Mouse (Mus musculus) hindbrain, embryonic 10.5 days (tissue): ENCODE data around the gene Synrg. TPM values are rescaled to one million over a fixed set of nuclear protein-coding genes. Genes with fewer than 3 reads are reported as not detected.

Experiments used
- DNase-seq: peaks from one replicate; pipeline ENCODE4 v3.0.0-alpha.2; 2017; ENCODE audit warnings: low spot score
- H3K27ac ChIP-seq: fragments of 300-500 bp; sonication (generic); 2 replicates; pipeline ENCODE4 v1.5.1; 2016; ENCODE audit warnings: mild to moderate bottlenecking, moderate library complexity
- H3K27me3 ChIP-seq: fragments of 300-500 bp; sonication (generic); 2 replicates; pipeline ENCODE4 v1.6.1; 2016; ENCODE audit warnings: mild to moderate bottlenecking; ENCODE audit not compliant: poor library complexity, insufficient read depth, severe bottlenecking
- H3K36me3 ChIP-seq: fragments of 300-500 bp; sonication (generic); 2 replicates; pipeline ENCODE4 v1.6.1; 2016; ENCODE audit warnings: mild to moderate bottlenecking, moderate library complexity
- H3K4me1 ChIP-seq: fragments of 300-500 bp; sonication (generic); replicated peaks from 2 replicates; pipeline ENCODE4 v1.6.1; 2016; ENCODE audit warnings: mild to moderate bottlenecking
- H3K4me3 ChIP-seq: fragments of 300-500 bp; sonication (generic); 2 replicates; pipeline ENCODE4 v1.5.1; 2016; ENCODE audit warnings: mild to moderate bottlenecking, moderate library complexity
- H3K9me3 ChIP-seq: fragments of 300-500 bp; sonication (generic); 2 replicates; pipeline ENCODE4 v1.6.1; 2016; ENCODE audit warnings: mild to moderate bottlenecking, moderate library complexity
- WGBS: fragments of 180-500 bp; shearing (Covaris S2); methylation state at CpG from one replicate; pipeline ENCODE4 v1.1.7; 2016; 5-methylcytosine and 5-hydroxymethylcytosine counted together
- polyA plus RNA-seq: library from polyadenylated mRNA; unstranded; fragments of >200 nt; fragmentation: Nextera tagmentation; extraction: Ambion mirVana; gene quantifications from 2 replicates; pipeline ENCODE4 v1.2.1, GENCODE M21; 2016

Gene Synrg
- polyA plus RNA-seq, 1 experiment from 2014 or later, result 15.9 TPM

DNA sequence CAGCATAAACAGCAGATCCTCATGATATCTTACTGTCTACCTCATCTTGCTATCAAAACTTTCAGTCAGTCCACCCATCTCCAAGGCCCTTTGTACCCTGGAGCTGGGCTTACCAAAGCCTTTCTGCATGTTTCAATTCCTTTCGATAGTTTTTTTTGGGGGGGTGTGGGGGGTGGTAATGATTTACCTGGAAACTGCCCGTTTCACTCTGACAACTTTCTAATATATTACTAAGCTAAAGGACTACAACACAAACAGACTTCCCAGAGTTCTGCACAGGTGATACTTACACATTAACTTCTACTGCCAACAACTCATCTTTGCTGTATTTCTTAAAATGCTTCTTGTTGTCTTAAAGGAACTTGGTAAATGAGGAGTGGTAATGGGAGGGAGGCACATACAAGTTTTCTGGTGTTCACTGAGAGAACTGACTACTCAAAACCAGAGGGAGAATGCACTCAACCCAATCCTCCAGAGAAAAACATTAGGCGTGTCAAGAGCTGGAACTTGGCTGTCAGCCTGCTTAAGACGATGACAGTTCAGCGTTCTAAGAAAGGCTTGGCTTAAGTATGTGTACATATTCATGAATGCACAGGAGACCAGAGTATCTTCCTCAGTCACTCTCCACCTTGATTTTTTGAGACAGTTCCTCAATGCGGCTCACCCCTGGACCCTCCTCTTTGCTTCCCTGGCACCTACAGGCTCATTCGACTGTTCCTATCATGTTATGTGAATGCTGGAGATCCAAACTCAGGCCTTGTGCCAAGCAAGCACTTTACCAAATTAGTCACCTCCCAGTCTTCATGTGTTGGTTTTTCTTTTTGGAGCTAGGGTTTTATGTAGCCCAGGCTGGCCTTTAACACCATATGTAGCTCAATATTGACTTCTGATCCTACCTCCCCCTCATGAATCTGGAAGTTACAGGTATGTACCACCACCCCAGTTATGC is 109.9 kb downstream of the Synrg start:
- Histone ChIP-seq H3K9me3 (no peaks in the 10 kb centered on the region), H3K27ac (no peak overlapping the region), H3K36me3 (peaks cover 10% of the 10 kb centered on the region)

DNA sequence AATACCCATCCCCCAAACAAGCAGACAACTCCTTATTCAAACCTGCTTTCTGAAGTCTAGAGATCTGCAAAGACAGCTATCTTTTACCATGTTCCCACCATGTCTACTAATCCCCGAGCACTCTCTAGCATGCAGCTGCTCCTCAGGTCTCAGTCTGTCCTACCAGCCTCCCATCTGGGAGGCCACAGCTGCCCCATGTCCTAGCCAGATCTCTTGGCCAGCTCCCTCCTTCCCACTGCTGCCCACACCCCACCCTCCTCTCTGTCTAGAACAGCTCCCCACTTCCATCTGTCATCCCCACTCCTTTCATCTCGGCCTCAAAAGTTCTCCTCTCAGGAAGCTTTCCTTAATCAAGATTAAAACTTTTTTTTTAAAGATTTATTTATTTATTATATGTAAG is 112.8 kb downstream of the Synrg start:
- Histone ChIP-seq H3K27ac (no peak overlapping the region), H3K9me3 (no peaks in the 10 kb centered on the region), H3K4me1 (peaks cover 8% of the 10 kb centered on the region), H3K36me3 (peaks cover 39% of the 10 kb centered on the region), H3K27me3 (no peaks in the 10 kb centered on the region), H3K4me3 (no peak overlapping the region)
- WGBS, result 85% methylated on average over 2 of the region's 2 CpGs
- DNase-seq, result no peak

More for the DNA sequence above, 109.9 kb downstream of the Synrg start:
- Histone ChIP-seq H3K4me1 (peaks cover 8% of the 10 kb centered on the region), H3K4me3 (no peak overlapping the region), H3K27me3 (peaks cover 13% of the 10 kb centered on the region)
- 87% methylated on average over 7 of the region's 7 CpGs for WGBS
- no peak for DNase-seq

DNA sequence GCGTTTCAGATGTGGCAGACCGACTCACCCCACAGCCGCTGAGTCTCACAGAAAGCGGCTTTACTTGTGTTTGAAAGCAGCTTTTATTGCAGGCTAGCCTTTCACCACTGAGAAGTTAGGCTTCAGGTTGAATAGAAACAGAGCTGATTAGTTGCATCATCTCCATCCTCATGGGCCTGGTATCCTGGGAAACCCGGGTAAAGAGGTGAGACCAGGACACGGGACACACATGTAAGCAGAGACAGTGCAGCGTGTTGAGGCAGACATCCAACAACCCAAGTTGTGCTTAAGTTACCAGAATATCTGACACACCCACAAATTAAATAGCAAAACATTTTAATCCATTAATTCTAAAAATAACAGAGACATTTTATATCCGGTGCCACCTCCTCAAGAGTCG is 114.4 kb downstream of the Synrg start:
- 92% methylated on average over 9 of the region's 9 CpGs for WGBS
- Histone ChIP-seq H3K27ac (no peak overlapping the region), H3K27me3 (no peaks in the 10 kb centered on the region), H3K9me3 (no peaks in the 10 kb centered on the region), H3K36me3 (peaks cover 53% of the 10 kb centered on the region), H3K4me3 (no peak overlapping the region), H3K4me1 (no peaks in the 10 kb centered on the region)
- no peak for DNase-seq

DNA sequence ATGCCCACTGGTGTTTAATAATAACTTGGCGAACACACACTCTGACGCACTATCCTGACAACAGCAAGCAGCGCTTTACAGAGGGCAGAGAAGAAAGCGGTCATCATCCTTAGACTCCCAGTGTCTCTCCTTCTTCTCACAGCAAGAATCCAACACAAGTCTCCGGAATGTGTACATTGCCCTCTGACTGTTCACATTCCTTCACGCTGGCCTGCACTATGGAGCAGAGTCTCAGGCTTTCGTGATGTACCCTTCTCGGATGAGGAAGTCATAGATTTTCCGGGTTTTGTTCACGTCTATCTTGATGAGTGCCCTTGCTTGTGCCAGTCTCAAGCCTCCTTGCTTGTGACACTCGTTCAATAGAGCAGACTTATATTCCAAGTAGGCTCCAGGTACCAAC is 115.1 kb downstream of the Synrg start:
- 93% methylated on average over 11 of the region's 11 CpGs for WGBS
- no peak overlapping the region for H3K4me3 ChIP-seq
- no peaks in the 10 kb centered on the region for H3K9me3 ChIP-seq
- no peak for DNase-seq
- peaks cover 57% of the 10 kb centered on the region for H3K36me3 ChIP-seq
- no peak overlapping the region for H3K27ac ChIP-seq
- H3K4me1 ChIP-seq, result no peaks in the 10 kb centered on the region
- H3K27me3 ChIP-seq, result no peaks in the 10 kb centered on the region

DNA sequence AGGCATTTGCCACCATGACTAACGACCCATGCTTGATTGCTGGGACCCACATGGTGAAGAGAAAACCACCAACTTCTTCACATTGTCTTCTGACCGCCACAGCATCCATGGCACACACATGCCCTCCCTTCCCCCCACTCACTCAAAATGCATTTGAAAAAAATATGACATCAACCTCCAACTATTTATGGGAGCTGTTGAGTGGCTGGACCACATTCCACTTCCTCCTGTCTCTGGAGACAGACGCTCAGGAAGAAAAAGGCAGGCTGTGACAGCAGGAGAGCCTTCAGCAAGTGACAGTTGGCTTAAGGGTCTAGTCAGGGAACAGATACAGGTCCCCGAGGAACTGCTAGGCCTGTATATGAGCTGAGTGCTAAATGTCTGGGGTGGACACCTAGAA is 115.7 kb downstream of the Synrg start:
- H3K9me3 ChIP-seq, result no peaks in the 10 kb centered on the region
- no peaks in the 10 kb centered on the region for H3K4me1 ChIP-seq
- no peak overlapping the region for H3K27ac ChIP-seq
- no peak for DNase-seq
- H3K27me3 ChIP-seq, result no peaks in the 10 kb centered on the region
- WGBS, result 83% methylated on average over 4 of the region's 4 CpGs
- peaks cover 63% of the 10 kb centered on the region for H3K36me3 ChIP-seq
- no peak overlapping the region for H3K4me3 ChIP-seq

DNA sequence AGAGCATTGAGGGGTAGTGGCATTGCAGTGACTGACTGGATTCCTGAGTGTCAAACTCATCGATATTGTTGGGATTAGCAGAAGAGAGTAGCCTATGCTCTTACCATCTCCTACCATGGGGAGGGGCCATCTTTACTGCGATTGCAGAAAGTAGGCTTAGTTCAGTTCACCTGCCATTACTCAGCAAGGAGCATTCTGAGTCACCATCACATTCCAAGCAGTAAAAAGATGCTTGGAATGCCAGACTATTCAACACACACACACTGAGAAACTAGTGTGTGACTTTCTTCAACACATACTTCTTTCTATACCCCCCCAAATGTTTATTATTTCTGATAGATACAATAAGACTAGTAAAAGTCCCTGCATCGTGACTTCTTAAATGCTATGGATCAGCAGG is 116.1 kb downstream of the Synrg start:
- Histone ChIP-seq H3K9me3 (no peaks in the 10 kb centered on the region), H3K27ac (no peak overlapping the region), H3K4me1 (no peaks in the 10 kb centered on the region), H3K27me3 (no peaks in the 10 kb centered on the region), H3K4me3 (no peak overlapping the region), H3K36me3 (peaks cover 66% of the 10 kb centered on the region)
- 91% methylated on average over 3 of the region's 3 CpGs for WGBS
- no peak for DNase-seq

DNA sequence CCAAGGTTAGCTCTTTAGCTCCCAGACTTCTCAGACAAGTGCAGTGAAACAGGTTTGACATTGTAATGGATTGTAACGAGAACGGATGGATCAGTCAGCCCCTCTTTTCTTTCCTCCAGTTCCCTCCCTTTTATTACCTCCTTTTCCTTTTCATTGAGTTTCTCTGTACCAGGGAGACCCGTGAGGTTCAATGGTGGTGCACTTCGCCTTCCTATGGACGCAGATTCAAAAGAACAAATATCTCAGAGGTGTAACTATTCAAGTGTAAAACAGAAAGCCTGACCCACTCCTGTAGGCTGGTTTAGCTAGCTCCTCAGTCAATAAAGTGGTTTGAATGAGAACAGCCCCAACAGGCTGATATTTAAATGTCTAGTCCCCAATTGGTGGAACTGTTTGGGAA is 117.7 kb downstream of the Synrg start:
- 94% methylated on average over 5 of the region's 5 CpGs for WGBS
- Histone ChIP-seq H3K9me3 (no peaks in the 10 kb centered on the region), H3K4me1 (no peaks in the 10 kb centered on the region), H3K27me3 (no peaks in the 10 kb centered on the region), H3K36me3 (peaks cover 80% of the 10 kb centered on the region), H3K27ac (no peak overlapping the region), H3K4me3 (no peak overlapping the region)
- no peak for DNase-seq

DNA sequence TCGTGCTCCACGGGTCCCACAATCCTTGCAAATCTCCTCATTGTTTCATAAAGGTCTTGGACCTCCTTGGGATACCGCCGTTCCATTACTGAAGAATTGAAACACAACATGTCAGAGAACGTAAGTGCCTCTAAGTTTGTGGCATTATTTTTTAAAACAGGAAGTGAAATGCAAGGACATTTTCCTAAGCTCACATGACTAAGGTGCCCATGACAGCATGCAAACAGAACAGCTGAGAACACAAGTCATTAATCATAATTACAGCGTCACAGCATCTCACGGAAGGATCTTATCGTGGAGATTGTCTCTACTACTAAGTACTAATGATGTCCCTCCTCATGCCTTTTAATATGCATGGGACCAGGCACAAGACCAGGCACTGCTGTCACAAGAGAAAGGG is 126.3 kb downstream of the Synrg start:
- Histone ChIP-seq H3K27ac (no peak overlapping the region), H3K36me3 (peaks cover 77% of the 10 kb centered on the region), H3K9me3 (no peaks in the 10 kb centered on the region), H3K4me1 (no peaks in the 10 kb centered on the region), H3K4me3 (no peak overlapping the region), H3K27me3 (no peaks in the 10 kb centered on the region)
- DNase-seq, result no peak
- WGBS, result 94% methylated on average over 8 of the region's 8 CpGs

Other genes starting within 250 kb of the Synrg start
- gene Wfdc21, start 217.5 kb upstream of the Synrg start, polyA plus RNA-seq, result not detected in 2 replicates
- 30.0 and 30.1 TPM in 2 replicates for gene Heatr6, start 210.7 kb upstream of the Synrg start, polyA plus RNA-seq
- gene Hnf1b, start 114.4 kb upstream of the Synrg start, polyA plus RNA-seq, result not detected in 2 replicates
- gene Ddx52, start 22.4 kb upstream of the Synrg start, polyA plus RNA-seq, result 32.3 and 40.2 TPM in 2 replicates
- gene Dusp14, start 104.8 kb downstream of the Synrg start, polyA plus RNA-seq, result 11.0 and 13.3 TPM in 2 replicates
- gene Tada2a, start 165.2 kb downstream of the Synrg start, polyA plus RNA-seq, result 30.5 and 36.1 TPM in 2 replicates
- 21.7 and 22.6 TPM in 2 replicates for gene Acaca, start 165.2 kb downstream of the Synrg start, polyA plus RNA-seq
- gene Gm11437, start 203.0 kb downstream of the Synrg start, polyA plus RNA-seq, result 0.12 TPM in 1 of 2 replicates, not detected in the other